Mouse (Mus musculus) layer of hippocampus, adult 11-12 months (tissue): ENCODE results near the gene Cyp2u1.
"Not testable (repeated sequence)": the region's sequence is repeated elsewhere in the genome, so short reads cannot be mapped to it uniquely, and the experiment has no call there.

Experiments
- DNase-seq: peaks from one replicate; pipeline ENCODE4 v3.0.0; 2022; ENCODE audit warnings: low spot score

Gene Cyp2u1

DNA sequence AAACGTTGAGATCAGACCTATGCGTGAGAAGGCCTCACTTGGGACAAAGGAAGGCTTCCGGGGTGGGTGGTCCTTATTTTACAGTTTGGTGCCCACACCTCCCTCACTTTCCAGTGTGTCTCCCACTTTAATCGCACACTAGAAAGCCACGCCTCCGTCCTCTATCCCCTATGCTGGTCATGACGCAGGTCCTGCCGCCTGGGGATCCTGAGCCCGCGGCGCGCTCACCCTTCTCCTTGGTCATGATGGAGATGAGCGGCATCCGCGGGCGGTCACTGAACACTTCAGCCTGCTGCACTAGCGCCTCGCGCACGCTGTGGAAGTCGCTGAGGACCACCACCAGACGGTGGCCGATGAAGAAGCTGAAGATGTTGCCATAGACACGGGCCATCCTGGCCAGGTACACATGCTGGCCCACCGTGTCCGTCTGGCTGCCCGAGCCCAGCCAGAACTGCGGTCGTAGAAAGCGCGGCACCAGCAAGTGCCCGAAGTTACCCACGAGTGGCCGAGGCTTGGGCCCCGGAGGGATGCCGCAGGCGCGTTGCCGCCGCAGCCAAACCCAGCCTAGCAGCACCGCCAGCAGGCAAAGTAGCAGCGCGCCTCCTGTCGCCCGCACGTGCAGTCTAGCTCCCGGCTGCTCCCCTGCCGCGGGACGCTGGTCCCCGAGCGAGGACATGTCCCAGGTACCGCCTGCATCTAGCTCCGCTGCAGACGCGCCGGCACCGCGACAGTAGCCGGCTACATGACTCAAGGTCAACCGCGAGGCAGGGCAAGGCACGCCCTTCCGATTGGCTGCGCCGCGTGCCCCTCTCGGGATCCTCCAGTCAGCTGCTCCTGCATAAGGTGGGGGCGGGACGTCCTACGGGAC, at the start of gene Cyp2u1:
TSS of gene Cyp2u1 (minus strand) at position 776 of the 868 bp plus-strand sequence.
- DNase-seq = peak; percentile 91

DNA sequence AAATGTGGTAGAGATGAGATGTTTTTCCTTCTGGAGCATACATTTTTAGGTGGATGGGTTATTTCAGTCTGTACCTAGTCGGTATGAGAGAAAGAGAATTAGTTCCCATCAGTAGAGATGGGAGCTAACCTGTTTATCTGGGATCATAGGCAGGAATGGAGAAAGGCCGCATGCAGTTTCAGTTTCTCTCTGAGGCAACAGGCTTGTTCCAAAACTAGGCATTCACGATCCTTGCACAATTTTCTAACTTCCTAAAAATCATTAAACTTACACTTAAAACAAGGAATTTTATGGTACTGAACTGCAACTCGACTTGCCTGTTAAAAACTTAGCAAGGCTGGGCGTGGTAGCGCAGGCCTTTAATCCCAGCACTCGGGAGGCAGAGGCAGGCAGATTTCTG, 47.5 kb upstream of the Cyp2u1 start:
- no peak for DNase-seq

DNA sequence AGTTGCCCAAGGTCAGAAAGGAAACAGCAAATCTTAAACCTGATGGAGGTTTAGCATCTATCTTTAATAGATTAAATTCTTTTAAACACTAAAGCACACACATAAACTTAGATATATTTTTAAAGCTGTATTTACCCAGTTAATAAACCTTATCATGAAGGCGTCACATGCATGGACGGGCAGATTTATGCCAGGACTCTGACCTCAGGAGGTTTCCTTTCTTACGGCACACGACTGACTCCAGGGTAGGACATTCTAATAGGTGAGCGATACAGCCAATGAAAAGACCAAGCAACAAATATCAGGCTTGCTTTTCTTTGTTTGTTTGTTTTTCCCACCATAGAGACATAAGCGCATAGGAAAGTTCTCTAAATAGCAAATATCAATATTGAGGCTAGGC, 46.0 kb upstream of the Cyp2u1 start:
- DNase-seq = no peak

DNA sequence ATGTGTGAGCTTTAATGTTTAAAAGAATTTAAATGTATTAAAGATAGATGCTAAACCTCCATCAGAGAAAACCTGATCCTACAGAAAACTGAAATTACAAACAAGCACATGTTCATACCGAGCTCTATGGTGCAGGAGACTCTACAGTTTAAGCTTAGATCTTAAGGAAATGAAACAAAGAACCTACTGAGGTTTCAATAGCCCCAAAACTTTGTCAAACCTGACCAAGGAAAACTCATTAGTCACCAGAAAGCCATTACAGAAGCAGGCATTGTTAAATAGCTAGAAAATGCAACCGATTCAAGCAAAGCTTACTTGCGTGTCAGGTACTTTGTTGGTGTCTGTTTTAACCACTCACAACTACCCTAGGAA, 45.5 kb upstream of the Cyp2u1 start:
- DNase-seq = no peak

DNA sequence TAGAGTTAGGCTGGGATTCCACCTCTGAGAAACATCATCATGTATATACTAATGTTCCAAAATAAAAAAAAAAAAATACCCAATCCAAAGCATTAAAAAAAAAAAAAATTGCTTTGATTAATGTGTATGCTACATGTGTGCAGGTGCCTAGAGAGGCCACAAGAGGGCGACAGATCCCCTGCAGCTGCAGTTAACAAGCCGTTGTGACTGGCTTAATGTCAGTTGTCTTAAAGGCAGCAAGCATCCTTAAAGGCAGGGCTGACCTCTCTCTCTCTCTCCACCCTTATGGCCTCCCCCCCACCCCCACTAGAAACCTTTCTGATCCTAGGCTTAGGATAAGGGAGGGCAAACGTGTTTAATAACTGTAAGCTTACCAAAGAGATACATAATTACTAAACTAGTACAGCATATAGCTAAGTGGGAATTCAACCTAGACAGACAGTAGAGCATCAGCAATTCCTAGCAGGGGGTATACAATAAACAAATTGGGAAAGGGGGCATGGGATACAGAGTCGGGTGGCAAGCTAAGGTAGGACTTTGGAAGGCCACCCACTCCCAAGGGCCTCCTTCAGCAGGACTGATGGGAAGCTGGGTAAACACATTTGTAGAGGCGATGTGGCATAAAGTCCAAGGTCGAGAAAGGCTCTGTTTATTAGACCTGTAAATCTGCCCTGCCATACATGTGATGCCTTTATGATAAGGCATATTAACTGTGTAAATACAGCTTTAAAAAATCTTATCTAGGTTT, 45.0 kb upstream of the Cyp2u1 start:
- no peak for DNase-seq

DNA sequence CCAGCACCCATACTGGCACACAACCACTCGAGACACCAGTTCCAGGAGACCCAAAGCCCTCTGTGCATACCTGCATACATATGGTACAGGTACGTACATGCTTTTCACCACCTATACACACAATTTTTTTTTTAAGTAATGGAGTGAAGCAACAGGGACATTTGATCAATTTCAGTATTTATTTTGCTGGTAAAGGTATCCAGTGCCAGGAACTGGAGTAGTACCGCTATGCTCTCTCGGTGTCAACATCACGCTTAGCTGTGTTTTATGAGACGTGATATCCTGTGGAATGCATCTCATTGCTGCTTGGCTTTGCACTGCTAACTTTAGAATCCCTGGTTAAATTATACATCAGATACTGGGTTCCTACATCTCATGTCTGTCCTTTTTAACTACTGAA, 42.9 kb upstream of the Cyp2u1 start:
- no peak for DNase-seq

DNA sequence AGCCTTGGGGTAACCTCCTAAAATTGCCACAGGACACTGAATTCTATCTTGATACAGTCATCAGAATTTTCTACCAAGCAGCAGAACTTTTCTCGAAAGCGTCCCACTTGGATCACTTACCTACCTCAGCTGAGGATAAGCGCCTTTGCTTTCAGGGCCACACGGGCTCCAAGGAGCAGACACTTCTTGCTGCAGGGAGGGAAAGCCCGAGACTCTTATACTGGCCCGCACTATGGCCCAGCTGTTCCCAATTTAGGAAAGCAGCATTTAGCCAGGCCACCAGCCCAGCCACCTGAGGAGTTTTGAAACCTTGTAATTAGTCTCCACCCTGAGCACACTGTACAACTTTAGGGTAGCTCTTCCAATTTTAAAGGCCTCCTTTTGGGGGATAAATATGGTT, 40.3 kb upstream of the Cyp2u1 start:
- DNase-seq = no peak

DNA sequence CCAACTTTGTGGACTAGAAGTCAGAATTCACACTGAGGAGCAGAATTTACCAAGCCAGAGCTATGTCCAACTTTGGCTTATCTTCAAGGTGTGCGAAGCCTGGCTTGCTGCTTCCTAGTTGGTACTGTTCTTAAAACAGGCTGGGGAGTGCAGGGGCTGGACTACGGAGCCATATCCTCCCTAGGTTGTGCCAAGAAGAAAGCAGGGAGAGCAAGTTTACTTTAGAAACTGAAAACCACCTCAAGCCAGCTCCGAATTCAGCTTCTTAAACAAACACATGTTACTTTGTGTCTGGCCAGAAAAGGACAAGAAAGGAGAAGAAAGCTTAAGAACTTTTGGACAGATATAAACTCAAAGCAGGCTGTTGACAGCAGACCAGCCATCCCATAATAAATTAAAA, 37.9 kb upstream of the Cyp2u1 start:
- DNase-seq = no peak

DNA sequence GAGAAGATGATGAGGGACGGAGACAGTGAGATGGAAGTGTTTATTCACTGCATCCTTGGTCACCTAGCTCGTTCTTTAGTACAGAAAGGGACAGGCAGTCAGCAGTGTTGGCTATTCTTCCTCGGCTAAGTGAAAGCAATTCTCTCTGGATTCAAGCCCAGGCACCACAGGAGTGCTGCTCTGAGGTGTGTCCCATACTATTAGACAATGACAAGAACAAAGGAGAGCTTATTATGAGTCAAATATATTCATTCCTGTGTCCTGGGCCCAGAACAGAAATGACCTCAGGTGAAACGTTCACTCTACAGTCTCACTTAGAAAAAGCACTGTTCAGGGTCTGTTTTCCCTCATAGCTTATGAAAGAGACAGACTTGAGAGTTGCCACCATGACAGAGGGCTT, 36.3 kb upstream of the Cyp2u1 start:
- no peak for DNase-seq

DNA sequence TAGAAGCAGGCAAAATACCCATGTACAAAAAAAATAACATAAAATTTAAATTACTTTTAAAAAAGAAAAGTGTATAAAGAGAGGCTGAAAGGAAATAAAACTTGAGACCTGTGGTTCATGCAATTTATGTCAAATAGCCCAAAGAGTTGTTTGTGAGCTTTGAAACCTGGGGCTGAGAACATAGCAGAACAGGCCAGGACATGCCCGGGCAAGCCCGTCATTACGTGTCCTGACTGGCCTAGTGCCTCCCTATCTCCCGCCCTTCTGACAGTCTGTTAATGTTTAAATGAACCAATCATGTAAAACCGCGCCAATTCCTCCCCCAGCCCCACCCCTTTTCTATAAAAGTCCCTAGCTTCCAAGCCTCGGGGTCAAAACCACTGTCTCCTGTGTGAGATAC, 34.7 kb upstream of the Cyp2u1 start:
- DNase-seq = not testable (repeated sequence)

DNA sequence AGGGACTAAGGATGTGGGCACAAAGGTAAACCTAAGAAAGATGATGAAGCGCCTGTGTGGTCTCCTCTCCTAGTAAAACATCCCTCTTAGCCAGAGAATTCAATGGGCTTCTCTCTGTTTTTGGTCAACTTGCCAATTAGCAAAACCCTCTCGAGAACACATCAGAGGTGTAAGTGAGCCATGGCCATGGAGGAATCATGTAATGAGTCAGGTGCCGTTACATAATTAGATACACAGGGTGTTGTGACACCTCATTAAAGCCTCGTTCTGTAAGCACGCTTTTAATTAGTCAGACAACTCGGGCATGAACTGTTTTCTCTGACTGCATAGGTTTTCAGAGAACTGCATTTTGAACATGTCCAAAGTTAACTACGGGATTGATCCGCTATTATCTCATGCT, 33.6 kb upstream of the Cyp2u1 start:
- no peak for DNase-seq

DNA sequence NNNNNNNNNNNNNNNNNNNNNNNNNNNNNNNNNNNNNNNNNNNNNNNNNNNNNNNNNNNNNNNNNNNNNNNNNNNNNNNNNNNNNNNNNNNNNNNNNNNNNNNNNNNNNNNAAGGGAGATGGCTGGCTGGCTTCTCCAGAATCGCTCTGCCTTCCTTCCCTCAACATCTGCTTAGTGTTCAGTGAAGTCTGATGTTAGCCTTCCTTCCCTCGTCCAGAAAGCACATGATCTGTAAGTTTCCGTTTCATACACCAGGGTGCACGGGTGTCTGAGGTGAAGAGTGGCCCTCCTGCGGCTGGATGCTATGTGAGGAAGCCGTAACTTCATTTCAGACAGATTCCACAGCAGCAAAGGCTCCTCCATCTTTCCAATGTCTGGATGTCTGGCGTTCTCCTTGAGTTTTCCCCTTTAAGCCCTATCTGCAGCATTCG, 32.1 kb upstream of the Cyp2u1 start:
- no peak for DNase-seq

DNA sequence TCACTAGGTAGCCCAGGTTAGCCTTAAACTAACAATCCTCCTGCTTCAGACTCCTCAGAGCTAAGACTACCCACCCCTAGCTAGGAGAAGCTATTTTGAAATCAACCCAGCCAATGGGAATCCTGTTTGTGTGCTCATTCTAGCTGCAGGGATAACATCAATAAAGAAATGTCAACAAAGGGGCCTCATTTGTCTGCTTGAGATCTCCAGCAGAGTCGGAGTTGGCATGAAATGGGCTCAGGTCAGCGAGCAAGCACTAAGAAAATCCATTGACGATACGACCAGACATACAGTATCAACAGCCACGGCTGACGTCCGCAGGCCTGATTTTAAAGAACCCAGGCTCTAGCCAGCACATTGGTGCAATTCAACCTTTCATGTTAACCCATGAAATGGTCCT, 24.2 kb upstream of the Cyp2u1 start:
- no peak for DNase-seq

DNA sequence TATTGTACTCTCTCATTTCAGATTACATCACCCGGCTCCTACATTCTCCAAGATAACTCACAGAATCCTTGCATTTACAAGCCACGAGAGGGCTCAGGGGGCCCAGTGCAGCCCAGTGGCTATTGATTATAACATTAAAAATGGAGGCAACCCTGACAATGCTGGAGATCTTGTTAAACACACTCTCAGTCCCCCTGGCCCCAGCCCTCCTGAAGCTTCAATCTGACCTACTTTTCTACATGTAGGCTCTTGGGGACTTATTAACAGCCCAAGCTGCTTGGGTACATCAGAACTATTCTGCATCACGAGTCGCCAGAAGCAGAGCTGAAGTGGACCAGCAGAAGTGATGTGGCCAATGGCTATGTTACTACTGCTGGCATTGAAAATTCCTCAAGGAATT, 23.6 kb upstream of the Cyp2u1 start:
- DNase-seq = no peak

DNA sequence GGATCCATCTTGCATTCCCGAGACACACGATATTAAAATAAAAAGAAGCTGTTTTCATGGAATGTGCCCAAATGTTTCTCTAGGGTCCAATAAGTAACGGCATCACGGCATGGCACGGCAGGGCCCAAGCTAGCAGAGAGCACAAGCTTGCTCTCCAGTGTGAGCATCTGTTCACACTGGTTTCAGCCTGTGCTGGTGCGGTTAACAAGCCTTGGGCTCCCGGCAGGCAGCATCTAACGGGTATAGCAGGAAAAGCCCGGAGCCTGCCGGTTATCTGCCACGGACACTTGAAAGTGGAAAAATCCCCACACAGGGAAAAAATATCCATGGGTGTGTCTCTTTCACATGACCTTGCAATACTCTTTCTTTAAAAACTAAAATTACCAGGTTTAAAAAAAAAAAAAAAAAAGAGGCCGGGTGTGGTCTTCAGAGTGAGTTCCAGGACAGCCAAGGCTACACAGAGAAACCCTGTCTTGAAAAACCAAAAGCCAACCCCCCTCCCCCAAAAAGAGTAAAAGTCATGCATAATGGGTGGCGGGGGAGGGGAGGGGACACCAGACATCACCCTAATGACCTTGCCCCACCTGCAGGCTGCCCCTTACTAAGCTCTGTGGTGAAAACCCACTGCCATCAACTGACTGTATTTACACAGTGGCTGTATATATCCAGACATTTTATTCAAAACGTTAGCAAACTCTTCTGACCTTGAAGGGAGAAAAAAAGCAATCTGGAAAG, 19.2 kb upstream of the Cyp2u1 start:
- DNase-seq = no peak

DNA sequence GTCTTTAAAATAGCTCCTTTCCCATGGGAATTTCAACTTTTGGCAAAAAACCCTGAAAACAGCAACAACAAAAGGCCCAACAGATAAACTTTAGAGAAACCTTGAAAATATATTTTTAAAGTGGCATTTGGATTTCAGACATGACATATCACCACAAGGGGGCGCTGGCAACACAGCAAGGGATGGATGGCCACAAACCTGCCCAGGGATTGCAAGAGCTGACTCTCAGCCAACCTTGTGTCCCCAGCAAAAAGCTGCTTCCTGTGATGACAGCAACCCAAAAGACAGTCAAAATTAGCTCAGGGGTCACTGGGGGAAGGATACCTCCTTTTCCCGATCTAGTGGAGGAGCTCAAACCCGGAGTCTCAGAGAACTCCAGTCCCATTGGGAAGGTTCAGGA, 17.2 kb upstream of the Cyp2u1 start:
- DNase-seq = peak; percentile 84

DNA sequence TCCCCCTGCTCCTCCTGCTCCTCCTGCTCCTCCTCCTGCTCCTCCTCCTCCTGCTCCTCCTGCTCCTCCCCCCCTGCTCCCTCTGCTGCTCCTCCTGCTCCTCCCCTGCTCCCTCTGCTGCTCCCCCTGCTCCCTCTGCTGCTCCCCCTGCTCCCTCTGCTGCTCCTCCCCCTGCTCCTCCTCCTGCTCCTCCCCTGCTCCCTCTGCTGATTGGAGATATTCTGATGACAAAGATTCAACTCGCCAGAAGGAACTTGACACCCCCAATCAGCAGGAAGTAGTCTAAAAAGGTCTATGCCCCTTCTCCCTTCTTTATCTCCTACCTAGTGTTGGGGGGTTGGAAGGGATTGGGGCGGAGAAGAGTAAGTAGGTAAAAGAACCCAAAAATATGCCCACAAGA, 15.2 kb upstream of the Cyp2u1 start:
- DNase-seq = no peak

DNA sequence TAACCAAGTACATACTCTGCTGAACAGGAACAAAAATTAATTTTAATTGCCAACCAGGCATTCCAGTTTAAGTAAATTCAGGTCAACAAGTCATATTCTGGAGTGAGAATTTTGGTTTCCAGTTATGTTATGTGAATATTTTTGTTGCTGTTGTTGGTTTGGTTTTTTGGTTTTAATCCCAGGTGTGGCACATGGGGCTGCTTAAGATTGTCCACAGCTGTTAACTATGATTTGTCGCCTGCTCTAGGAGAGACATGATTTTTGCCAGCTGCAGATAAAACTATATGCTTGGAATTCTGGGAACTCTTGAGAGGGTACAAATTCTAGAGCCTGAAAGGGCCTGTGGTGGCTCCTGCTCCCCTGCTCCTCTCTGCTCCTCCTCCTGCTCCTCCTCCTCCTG, 14.1 kb upstream of the Cyp2u1 start:
- DNase-seq = no peak

DNA sequence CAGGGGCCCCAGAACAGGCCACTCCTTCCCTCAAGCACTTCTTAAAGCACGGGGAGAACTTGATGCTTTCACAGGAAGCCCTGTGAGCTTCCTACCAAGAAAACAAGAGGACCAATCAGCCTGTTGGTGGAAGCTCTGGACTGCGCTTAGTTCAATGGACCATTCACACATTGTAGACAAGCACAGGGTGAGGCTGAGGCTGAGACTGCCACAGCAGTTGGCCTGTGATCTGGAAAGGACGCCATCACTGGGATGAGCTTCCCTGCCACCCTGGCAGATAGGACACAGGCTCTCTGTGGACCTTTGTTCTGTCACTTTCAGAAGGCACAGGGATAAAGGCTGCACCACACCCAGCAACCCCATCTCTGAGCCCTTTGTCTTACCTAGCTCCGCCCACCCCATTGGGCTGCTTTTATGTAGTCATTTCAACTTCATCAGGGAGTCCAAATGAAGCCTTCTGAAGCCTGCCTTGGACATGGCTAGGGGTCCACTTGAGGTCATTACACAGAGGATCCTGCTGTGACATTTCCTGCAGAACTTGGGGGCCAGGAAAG, 13.0 kb upstream of the Cyp2u1 start:
- no peak for DNase-seq

DNA sequence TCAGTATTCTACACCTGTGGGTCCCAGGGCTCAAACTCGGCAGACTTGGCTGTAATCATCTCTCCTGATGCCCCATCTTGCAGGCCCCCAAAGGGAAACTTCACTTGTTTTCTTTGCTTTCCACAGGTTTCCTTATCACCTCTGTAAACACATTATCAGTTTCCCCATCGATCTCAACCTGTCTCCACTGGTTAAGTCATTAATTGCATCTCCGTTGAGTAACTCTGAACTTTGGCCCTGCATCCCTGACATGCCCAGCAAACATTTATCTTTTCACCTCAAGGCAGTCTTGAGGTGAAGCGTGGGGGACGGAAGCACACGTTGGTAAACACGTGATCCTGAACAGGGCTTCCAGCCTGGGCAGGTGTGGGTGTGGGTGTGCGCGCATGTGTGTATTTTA, 9.3 kb upstream of the Cyp2u1 start:
- DNase-seq = no peak

DNA sequence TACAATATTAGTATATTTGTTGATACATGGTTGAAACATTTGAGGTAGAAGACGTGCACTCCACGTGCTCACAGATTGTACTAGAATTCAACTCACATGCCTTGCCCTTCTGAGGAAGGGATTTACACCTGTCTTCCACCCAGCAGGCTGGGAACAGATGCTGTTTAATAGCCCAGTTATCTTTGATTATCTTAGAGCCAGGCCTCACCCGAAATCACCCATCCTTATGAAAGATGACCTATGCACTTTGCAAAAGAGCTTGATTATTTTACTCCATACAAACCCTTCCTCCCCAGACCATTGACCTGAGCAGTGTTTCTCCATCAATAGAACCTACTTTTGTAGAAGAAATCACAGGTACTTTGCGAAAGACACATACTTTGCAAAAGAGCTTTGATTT, 7.5 kb upstream of the Cyp2u1 start:
- DNase-seq = no peak

DNA sequence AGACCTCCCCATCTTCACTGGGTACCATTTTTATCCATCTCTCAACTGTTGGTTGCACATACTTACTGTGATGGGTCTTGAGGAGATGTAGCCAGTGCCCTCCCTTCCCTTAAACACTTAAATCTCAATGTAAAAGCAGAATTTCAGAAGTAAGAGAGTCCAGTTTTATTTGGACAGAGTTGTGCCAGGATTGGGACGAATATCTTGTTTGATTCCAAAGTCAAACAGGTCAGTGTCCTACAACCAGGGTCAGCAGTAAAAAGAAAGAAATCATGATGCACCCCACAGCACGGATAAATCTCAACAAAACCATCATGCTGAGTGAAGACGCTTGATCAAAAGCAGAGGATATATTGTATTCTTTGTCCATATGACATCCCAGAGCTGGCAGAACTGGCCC, 4.8 kb upstream of the Cyp2u1 start:
- no peak for DNase-seq

DNA sequence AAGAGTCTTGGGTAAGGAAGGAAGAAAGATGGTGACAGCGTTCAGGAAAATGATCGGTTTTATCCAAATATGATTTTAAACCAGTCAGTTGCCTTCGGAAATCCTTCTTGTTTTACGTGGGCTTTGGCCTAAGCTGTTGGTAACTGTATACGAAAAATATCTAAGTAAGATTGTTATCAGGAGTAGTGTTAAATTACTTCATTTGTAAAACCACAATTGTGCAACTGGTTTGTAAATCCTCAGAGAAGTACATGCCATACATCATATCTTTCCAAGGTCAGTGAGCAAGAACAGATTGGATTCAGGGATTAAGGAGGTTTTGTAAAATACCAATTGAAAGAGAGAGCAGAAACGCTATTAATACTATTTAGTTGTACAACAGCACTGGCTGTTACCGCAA, 3.2 kb upstream of the Cyp2u1 start:
- DNase-seq = no peak
